Mouse (Mus musculus) limb, embryonic 12.5 days (tissue): ENCODE results near the gene Pms2. TPM values are rescaled to one million over a fixed set of nuclear protein-coding genes. Genes with fewer than 3 reads are reported as not detected.
A peak's percentile ranks its signal among the peaks of the same experiment; 100 is the strongest.

Source experiments
- ATAC-seq: fragments of 200-750 bp; cut with Nextera tagmentation; 2 replicates; pipeline ENCODE4 v1.8.0; 2017; ENCODE audit warnings: low read depth, moderate TSS enrichment; ENCODE audit not compliant: insufficient number of reproducible peaks, insufficient read depth, low FRiP score, low TSS enrichment
- H3K27ac ChIP-seq: fragments of 300-500 bp; sonication (generic); 2 replicates; pipeline ENCODE4 v1.5.1; 2016; ENCODE audit warnings: mild to moderate bottlenecking, moderate library complexity
- H3K27me3 ChIP-seq: fragments of 300-500 bp; sonication (generic); 2 replicates; pipeline ENCODE4 v1.6.1; 2016; ENCODE audit warnings: mild to moderate bottlenecking, moderate library complexity
- H3K36me3 ChIP-seq: fragments of 300-500 bp; sonication (generic); 2 replicates; pipeline ENCODE4 v1.6.1; 2016; ENCODE audit warnings: mild to moderate bottlenecking, moderate library complexity
- H3K4me1 ChIP-seq: fragments of 300-500 bp; sonication (generic); replicated peaks from 2 replicates; pipeline ENCODE4 v1.6.1; 2016
- H3K4me2 ChIP-seq: fragments of 300-500 bp; sonication (generic); 2 replicates; pipeline ENCODE4 v1.6.1; 2016; ENCODE audit warnings: mild to moderate bottlenecking, moderate library complexity
- H3K4me3 ChIP-seq: fragments of 300-500 bp; sonication (generic); replicated peaks from 2 replicates; pipeline ENCODE4 v1.5.1; 2016; ENCODE audit warnings: mild to moderate bottlenecking
- H3K9ac ChIP-seq: fragments of 300-500 bp; sonication (generic); replicated peaks from 2 replicates; pipeline ENCODE4 v1.6.1; 2016; ENCODE audit warnings: mild to moderate bottlenecking, moderate library complexity
- H3K9me3 ChIP-seq: fragments of 300-500 bp; sonication (generic); 2 replicates; pipeline ENCODE4 v1.6.1; 2016; ENCODE audit warnings: mild to moderate bottlenecking, moderate library complexity
- WGBS: fragments of 180-500 bp; shearing (Covaris S2); methylation state at CpG from one replicate; pipeline ENCODE4 v1.1.7; 2016; 5-methylcytosine and 5-hydroxymethylcytosine counted together
- polyA plus RNA-seq: library from polyadenylated mRNA; unstranded; fragments of >200 nt; fragmentation: Nextera tagmentation; extraction: Ambion mirVana; gene quantifications from 2 replicates; pipeline ENCODE4 v1.2.1, GENCODE M21; 2016

Pms2 gene
- polyA plus RNA-seq: 38.0 and 41.6 TPM in 2 replicates

- H3K4me3 ChIP-seq: peak within 1 kb of the TSS; percentile 75
Observed at GRCm38 (mm10) chr5:143909417-143910400, at the start of gene Pms2, which contains the start of gene Aimp2. Gene Pms2, plus strand, starts transcription at chr5:143909964. Gene Aimp2, minus strand, starts transcription at chr5:143909847.

GRCm38 (mm10) chr5:143871547-143872169 lies 38.1 kb upstream of the Pms2 start:
- H3K9me3 ChIP-seq: no peaks in the 10 kb centered on the region
- H3K36me3 ChIP-seq: peaks cover 49% of the 10 kb centered on the region
- H3K27ac ChIP-seq: no peak overlapping the region; the same call in 1 of the 2 replicates
- H3K4me1 ChIP-seq: no peaks in the 10 kb centered on the region
- no peak overlapping the region for H3K4me2 ChIP-seq
- no peaks in the 10 kb centered on the region for H3K27me3 ChIP-seq
- H3K4me3 ChIP-seq: no peak overlapping the region
- H3K9ac ChIP-seq: no peak overlapping the region
- ATAC-seq: no peak
- 83% methylated on average over 11 of the region's 11 CpGs for WGBS

More at GRCm38 (mm10) chr5:143909417-143910400, at the start of gene Pms2, which contains the start of gene Aimp2:
- Histone ChIP-seq H3K36me3 (peaks cover 30% of the 10 kb centered on the region), H3K4me2 (peak within 1 kb of the TSS; percentile 67), H3K27me3 (no peaks in the 10 kb centered on the region), H3K9ac (peak within 1 kb of the TSS; percentile 63), H3K27ac (peak within 1 kb of the TSS; percentile 84), H3K9me3 (no peaks in the 10 kb centered on the region), H3K4me1 (peaks cover 18% of the 10 kb centered on the region)
- under 1% methylated on average over 70 of the region's 70 CpGs for WGBS
- ATAC-seq: peak; percentile 99

GRCm38 (mm10) chr5:143874571-143874970 lies 35.2 kb upstream of the Pms2 start:
- no peak overlapping the region for H3K4me2 ChIP-seq
- WGBS: 76% methylated on average over 4 of the region's 4 CpGs
- ATAC-seq: no peak
- H3K4me3 ChIP-seq: no peak overlapping the region
- peaks cover 77% of the 10 kb centered on the region for H3K36me3 ChIP-seq
- no peaks in the 10 kb centered on the region for H3K27me3 ChIP-seq
- no peak overlapping the region for H3K9ac ChIP-seq
- H3K4me1 ChIP-seq: no peaks in the 10 kb centered on the region
- no peaks in the 10 kb centered on the region for H3K9me3 ChIP-seq
- H3K27ac ChIP-seq: no peak overlapping the region

GRCm38 (mm10) chr5:143885274-143885673 lies 24.5 kb upstream of the Pms2 start:
- Histone ChIP-seq H3K4me1 (no peaks in the 10 kb centered on the region), H3K4me3 (no peak overlapping the region), H3K27me3 (no peaks in the 10 kb centered on the region), H3K27ac (no peak overlapping the region), H3K36me3 (peaks cover 99% of the 10 kb centered on the region), H3K4me2 (no peak overlapping the region), H3K9me3 (0 out of 2 replicates have a peak, but pooled peaks cover 4% of the 10 kb centered on the region), H3K9ac (no peak overlapping the region)
- 95% methylated on average over 3 of the region's 3 CpGs for WGBS
- no peak for ATAC-seq

- ATAC-seq: no peak
- WGBS: 73% methylated on average over 6 of the region's 6 CpGs
- Histone ChIP-seq H3K9me3 (0 out of 2 replicates have a peak, but pooled peaks cover 3% of the 10 kb centered on the region), H3K27me3 (no peaks in the 10 kb centered on the region), H3K4me2 (no peak overlapping the region), H3K36me3 (peaks cover 85% of the 10 kb centered on the region), H3K4me1 (no peaks in the 10 kb centered on the region), H3K9ac (no peak overlapping the region), H3K27ac (no peak overlapping the region), H3K4me3 (no peak overlapping the region)
Observed at GRCm38 (mm10) chr5:143890741-143891140, 19.0 kb upstream of the Pms2 start.

- Histone ChIP-seq H3K4me2 (no peak overlapping the region), H3K36me3 (peaks cover 82% of the 10 kb centered on the region), H3K27ac (no peak overlapping the region), H3K27me3 (no peaks in the 10 kb centered on the region), H3K9ac (no peak overlapping the region), H3K4me3 (no peak overlapping the region), H3K4me1 (no peaks in the 10 kb centered on the region), H3K9me3 (no peaks in the 10 kb centered on the region)
- 76% methylated on average over 9 of the region's 9 CpGs for WGBS
- ATAC-seq: no peak
Observed at GRCm38 (mm10) chr5:143892255-143892886, 17.4 kb upstream of the Pms2 start.

GRCm38 (mm10) chr5:143893396-143893795 lies 16.4 kb upstream of the Pms2 start:
- H3K4me3 ChIP-seq: no peak overlapping the region
- H3K4me2 ChIP-seq: no peak overlapping the region
- no peaks in the 10 kb centered on the region for H3K27me3 ChIP-seq
- H3K27ac ChIP-seq: no peak overlapping the region
- H3K4me1 ChIP-seq: no peaks in the 10 kb centered on the region
- H3K36me3 ChIP-seq: peaks cover 82% of the 10 kb centered on the region
- H3K9ac ChIP-seq: no peak overlapping the region
- H3K9me3 ChIP-seq: no peaks in the 10 kb centered on the region
- 78% methylated on average over 5 of the region's 5 CpGs for WGBS
- ATAC-seq: no peak

GRCm38 (mm10) chr5:143897635-143898330 lies 12.0 kb upstream of the Pms2 start, which contains the start of gene Ankrd61:
Gene Ankrd61, minus strand, starts transcription at chr5:143897685.
- Histone ChIP-seq H3K9ac (no peak within 1 kb of the TSS), H3K4me2 (no peak within 1 kb of the TSS), H3K27ac (no peak within 1 kb of the TSS), H3K9me3 (no peaks in the 10 kb centered on the region), H3K36me3 (peaks cover 83% of the 10 kb centered on the region), H3K4me1 (no peaks in the 10 kb centered on the region), H3K27me3 (no peaks in the 10 kb centered on the region), H3K4me3 (no peak within 1 kb of the TSS)
- no peak for ATAC-seq
- WGBS: 90% methylated on average over 14 of the region's 14 CpGs

GRCm38 (mm10) chr5:143902111-143902510 lies 7.7 kb upstream of the Pms2 start:
- no peak overlapping the region for H3K27ac ChIP-seq
- H3K9ac ChIP-seq: no peak overlapping the region
- peaks cover 96% of the 10 kb centered on the region for H3K36me3 ChIP-seq
- H3K4me3 ChIP-seq: no peak overlapping the region
- ATAC-seq: no peak
- H3K9me3 ChIP-seq: no peaks in the 10 kb centered on the region
- H3K27me3 ChIP-seq: no peaks in the 10 kb centered on the region
- H3K4me1 ChIP-seq: no peaks in the 10 kb centered on the region
- 92% methylated on average over 3 of the region's 3 CpGs for WGBS
- H3K4me2 ChIP-seq: no peak overlapping the region

- WGBS: 87% methylated on average over 4 of the region's 4 CpGs
- Histone ChIP-seq H3K27ac (no peak overlapping the region), H3K27me3 (no peaks in the 10 kb centered on the region), H3K4me3 (no peak overlapping the region), H3K4me2 (no peak overlapping the region), H3K4me1 (peaks cover 9% of the 10 kb centered on the region), H3K36me3 (peaks cover 79% of the 10 kb centered on the region), H3K9me3 (no peaks in the 10 kb centered on the region), H3K9ac (no peak overlapping the region)
- ATAC-seq: no peak
Observed at GRCm38 (mm10) chr5:143903813-143904212, 6.0 kb upstream of the Pms2 start.
